Mouse (Mus musculus): ENCODE results near the gene Gm38100.

Gene Gm38100

DNA sequence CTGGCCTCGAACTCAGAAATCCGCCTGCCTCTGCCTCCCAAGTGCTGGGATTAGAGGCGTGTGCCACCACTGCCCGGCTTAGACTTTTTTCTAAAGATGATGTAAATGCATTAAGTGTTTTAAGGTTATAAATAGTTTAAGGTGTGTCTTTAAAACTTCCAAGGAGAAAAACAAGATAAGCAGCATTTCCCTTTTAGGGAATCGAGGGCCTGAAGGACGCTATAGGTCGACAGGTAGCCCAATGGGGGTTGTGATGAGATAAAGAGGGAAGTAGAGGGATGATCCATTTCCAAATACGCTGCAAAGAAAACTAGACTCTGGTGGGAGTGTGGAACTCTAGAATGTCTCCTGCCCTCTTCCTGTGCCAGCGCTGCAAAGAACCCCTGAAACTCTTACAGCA lies at the start of gene Gm38100:
Gm38100 (plus strand) TSS at position 301 of the 400 bp plus-strand sequence.
- no peak for DNase-seq (ENCODE audit: low spot score)

DNA sequence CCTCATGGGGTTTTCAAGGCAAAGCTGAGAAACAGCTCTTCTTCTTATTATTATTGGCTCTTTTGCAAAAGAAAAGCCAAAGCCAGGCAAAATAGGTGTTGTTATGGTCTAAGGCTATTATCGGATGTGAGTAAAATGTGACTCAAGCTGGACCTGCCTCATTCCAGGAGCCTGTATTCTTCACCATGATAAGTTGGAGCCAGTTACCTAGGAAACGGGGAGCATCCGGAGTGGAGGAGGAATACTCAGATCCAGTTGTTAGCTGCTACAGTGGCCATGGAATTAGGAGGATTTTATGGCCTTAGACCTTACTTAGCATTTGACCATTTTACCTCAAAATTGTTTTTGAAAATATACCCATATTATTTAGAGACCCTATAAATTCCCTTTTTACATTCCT lies 49.4 kb upstream of the Gm38100 start:
- DNase-seq (ENCODE audit: low spot score): no peak

DNA sequence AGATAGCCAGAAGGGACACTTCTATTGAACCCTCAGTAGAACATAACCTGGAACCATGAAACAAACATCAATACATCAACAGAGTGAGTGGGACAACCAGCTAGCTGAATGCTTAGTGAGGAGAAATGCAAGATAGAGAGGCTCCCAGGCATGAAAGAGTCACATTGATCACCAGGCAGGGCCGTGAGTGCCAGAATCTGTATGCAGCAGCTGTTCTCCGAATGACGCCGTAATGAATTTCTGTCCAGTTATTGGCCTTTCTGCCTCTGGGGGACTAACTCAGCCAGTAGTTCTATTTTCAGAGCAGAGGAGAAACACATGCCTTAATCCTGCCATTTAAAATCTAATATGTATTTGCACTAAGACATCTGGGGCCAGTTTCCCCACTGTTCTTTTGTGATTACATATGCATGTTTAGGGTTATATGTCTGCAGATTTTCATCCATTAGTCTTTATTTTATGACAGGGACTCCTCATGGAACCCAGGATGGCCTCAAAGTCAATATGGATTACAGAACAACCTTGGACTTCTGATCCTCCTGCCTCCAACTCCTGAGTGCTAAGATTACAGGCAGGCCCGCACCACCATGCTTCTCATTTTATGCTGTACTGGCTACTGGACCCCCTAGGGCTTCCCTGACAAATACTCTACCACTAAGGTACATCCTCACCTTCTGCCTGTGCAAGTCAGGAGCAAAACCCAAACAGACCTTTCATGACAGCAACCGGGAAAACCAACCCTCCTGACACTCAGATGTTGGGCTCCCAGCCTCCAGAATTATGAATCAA lies 47.9 kb upstream of the Gm38100 start:
- no peak for DNase-seq (ENCODE audit: low spot score)

DNA sequence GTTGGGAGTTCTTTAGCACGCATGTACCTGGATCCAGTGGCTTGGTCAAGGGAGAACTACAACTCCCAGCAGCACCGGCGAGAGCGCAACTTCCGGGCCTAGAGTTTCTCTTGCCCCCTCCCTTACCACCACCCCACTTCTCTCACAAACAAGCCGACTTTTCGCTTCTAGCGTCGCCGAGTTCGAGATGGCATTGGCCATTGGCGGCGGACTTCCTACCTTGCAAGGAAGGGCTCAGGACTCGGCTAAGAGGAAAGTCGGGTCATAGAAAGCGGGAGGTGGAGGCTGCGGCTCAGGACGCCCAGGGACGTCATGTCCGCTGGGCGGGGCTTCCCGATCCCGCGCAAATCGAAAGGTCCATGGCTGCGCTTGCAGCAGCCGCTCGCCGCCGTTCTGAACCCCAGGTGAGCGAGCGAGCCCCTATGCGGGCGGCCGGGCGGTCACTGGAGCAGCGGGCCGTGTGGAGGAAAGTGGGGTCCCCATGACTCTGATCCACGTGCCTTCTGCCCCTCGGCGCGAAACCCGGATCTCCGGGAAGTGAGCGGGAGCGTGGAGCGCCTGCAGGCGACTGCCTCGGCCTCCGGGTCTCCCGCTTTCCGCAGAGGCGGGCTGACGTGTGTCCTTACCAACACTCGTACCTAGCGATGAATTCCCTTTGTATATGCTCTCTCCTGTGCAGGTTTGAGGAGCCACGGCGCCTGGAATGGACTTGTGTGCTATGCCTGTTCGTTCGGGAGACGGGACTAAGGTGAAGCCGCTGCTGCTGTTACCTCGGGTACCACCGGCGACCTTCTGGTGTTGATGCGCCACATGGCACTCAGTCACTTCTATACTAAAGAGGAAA lies 39.5 kb upstream of the Gm38100 start, which contains the start of gene Exo1:
Exo1 (plus strand) TSS at position 129 of the 844 bp plus-strand sequence.
- DNase-seq (ENCODE audit: low spot score): peak; percentile 93

DNA sequence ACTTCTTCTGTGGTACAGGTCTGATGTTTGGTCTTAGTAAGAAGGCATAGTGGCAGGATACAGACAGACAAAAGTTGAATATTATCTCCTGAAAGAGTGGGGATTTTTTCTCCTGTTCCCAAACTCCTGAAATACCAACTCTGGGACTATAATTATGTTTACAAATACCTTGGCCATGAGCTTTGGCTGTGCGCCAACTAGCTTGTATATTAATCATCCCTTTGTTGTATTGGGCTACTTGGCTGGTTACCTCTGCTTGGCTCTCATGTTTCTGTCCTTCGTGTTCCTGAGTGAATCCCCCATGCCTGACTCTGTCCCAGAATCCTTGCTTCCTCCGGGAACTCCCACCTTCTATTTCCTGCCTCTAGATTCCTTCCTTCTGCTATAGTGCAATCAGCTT lies 36.7 kb upstream of the Gm38100 start:
- peak; percentile 51 for DNase-seq (ENCODE audit: low spot score)

DNA sequence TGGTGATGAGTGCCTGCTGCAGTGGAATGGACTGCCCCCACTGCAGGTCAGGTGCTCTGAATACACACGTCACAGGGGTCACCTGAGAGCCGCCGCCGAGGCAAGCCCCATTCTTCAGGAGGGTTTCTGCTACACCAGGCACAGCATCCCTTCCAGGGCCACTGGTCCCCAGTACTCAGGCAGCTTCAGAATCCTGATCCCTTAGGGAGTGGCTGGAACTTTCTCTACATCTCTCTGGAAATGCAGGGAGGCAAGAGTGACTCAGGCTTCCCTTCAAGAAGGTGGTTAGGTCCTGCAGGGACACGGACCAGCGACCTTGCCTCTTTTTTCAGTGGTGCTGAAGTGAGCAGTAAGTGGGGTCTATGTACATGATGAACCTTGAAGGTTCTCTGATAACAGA lies 26.9 kb upstream of the Gm38100 start:
- no peak for DNase-seq (ENCODE audit: low spot score)

DNA sequence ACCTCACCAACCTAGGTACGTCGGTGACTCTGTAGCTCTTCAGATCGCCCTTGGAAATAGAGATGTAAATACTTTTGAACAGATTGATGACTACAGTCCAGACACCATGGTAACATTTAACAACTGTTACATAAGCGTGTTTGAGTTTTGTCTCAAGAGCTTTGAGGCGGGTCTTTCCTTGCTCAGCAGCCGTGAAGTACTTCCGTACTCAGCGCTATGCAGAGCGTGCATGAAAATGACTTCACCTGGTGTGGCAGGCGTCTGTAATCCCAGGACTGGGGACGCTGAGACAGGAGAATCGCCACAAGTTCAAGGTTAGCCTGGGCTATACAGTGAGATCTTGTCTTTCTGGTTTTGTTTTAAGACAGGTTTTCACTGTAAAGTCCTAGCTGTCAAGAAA lies 26.4 kb upstream of the Gm38100 start:
- no peak for DNase-seq (ENCODE audit: low spot score)

DNA sequence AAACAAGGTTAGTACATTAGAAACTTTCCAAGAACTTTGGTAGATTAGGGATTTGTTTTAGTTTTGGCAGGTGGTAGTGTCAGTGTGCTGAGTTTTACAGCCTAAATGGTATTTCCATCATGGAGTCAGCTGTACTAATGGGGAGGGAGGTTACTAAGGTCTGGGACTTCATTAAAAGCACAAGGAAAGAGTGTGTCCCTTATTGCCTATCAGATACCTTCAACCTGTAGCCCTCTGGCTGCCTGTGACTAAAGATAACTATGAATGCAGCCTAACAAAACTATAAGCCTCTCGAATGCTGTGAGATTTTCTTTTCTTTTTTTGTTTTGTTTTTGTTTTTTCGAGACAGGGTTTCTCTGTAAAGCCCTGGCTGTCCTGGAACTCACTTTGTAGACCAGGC lies 8.9 kb upstream of the Gm38100 start:
- DNase-seq (ENCODE audit: low spot score): no peak

DNA sequence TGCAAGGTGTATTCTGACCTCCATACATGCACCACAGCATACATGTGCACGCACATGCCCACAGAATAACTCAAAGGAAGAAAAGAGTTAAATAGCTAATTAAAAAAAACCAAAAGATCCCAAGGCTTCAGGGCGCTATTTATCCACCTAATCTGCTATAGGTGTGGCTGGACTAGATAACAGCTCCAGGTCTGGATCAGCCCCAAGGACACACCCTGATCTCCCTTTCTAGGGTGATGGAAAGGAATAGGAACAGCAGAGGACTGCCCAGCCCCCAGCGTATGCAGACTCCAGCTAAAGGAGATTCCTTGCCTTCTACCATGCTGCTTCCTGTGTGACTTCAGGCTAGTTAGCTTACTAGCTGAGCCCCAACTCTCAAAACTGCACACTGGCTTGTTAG lies 8.1 kb upstream of the Gm38100 start:
- DNase-seq (ENCODE audit: low spot score): no peak

DNA sequence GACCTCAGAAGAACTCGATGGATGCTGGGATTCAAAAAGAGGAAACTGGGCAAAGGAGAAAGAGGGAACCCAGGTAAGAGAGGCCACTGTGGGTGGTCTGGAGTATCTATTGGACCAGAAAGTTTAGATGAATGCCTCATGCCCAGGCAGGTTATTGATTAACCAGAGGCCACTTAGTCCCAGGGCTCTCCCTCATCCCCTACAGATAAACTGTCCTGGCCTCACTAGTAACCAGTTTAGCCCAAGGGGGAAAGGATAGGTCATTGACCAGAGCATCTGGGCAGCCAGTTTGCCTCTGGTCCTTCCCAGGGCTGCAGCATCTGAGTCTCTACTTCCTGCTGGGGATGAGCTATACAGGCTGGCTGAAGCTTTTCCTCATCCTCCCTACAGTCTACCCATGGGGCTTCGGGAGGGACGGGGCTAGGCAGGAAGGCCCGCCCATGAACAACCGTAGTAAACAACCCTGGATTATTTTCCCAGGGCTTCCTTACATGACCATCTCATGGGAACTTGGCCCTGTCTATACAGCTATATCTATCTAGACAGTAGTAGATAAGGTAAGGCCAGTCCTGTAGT lies 6.3 kb upstream of the Gm38100 start:
- no peak for DNase-seq (ENCODE audit: low spot score)

DNA sequence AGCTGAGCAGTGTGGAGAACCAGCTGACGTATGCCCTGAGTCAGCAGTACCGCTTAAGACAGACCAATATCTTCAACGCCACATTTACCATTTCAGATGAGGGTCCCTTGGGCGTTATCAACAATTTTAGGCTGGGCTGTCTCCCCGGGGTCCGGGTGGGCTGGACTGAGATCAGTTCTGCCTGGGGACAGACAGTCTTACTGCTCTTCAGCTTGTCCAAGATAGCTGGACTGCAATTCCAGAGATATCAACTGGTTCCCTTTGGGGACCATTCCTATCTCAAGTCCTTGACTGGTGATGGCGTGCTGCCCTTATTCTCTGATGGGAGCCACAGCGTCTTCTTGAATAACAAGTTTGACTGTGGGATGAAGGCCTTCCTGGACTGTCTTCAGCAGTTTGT lies 962 bp downstream of the Gm38100 start:
- no peak for DNase-seq (ENCODE audit: low spot score)

DNA sequence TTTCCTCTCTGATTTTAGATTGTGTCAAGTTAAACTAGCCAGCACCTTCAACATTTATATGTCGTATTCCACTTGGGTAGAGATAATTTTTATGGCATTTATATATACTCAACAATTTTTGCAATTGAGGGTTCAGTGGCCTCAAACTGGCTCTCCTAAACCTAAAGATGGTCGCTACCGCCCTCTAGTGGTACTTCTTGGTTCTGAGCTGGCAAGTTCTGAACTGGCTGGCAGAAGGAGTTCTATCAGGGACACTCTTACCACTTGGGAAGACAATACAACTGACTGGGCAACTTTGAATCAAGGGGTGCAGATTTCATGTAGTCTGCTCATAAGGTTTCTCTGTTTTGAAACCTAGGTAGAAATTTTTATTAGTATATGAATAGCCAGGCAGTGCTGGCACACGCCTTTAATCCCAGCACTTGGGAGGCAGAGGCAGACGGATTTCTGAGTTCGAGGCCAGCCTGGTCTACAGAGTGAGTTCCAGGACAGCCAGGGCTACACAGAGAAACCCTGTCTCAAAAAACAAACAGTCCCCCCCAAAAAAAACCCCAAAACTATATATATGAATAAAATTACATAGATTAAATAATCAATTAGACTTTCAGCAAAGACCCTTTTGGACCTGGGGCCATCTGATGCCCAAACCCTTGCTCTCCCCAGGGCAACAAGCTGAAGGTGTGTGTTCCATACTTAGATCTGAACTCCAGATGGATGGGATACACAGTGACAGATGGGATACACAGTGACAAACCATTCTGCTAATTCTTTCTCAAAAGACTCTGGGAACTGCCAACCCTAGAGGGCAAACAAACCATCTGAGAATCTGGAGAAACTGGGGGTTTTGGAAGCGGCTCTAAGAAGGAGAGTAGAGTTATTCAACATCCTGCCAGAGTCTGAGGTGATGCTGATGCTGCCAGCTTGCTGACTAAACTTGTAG lies 4.0 kb downstream of the Gm38100 start:
- peak; percentile 87 for DNase-seq (ENCODE audit: low spot score)

DNA sequence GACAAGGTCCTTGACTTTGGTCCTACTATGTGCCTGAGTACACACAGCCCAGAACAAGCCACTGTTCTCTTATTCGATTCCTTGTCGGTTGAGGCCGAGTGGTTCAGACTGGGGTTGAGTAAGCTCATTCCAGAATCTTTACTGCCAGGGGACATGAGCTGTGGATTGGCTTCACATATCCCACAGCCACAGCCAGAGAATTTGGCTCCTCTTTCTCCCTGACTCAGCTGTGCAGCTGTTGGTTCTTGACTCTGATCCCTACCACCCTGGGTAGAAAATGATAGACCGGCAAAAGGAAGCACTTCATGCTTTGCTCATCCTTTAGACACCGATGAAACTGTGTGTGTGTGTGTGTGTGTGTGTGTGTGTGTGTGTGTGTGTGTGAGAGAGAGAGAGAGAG lies 11.3 kb downstream of the Gm38100 start:
- DNase-seq (ENCODE audit: low spot score): no peak

DNA sequence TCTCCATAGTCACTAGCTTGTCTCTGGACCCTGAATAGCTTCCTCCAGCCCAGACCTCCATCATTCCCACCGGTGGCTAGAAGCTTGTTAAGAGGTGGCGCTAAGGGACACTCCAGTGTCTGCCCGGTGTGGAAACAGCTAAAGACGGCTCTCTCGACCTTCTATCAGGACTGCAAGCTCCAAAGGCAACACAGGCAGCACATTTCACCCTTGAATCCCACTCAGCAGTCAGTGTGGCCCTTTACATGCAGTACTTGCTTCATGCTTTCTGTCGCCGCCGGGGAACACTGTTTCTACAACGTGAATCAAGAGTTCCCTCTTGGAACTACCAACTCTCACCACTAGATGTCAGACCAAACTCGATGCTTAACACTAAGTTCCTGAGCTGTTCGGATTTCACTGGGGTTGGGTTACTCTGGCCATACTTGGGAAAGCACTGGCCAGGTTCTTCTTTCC lies 16.2 kb downstream of the Gm38100 start:
- peak; percentile 72 for DNase-seq (ENCODE audit: low spot score)

DNA sequence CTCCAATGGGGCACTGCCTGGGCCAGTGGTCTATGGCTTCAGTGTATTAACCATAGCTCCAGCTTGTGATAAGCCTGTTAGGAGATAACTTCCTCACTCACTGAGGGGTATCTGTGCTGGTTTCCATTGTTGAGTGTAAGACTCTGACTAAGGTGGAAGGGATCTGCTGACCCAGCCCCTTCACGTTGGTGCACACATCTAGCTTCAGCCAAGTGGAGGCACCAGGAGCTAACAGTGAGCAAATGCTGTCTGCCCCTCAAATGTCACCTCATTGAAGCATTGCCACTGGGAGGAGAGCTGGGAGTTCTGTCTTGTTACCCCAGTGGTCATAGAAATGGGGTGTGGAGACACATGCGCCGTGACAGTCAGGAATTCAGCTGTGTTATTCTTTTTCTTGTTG lies 18.6 kb downstream of the Gm38100 start:
- no peak for DNase-seq (ENCODE audit: low spot score)

DNA sequence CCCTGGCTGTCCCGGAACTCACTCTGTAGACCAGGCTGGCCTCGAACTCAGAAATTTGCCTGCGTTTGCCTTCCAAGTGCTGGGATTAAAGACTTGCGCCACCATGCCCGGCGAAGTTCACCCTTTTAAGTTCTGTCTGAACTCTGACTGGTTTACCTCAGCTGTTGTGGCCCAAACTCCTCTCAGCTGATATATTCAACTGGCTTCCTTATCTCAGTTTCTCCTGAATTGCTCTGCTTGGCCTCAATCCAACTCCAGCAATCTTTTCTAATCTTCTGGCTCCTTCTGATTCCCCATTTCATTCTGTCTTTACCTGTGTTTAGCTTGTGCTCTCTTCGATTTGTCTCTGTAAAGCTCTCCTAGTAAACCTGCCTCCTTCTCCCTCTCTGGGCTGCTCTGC lies 23.0 kb downstream of the Gm38100 start:
- DNase-seq (ENCODE audit: low spot score): no peak

DNA sequence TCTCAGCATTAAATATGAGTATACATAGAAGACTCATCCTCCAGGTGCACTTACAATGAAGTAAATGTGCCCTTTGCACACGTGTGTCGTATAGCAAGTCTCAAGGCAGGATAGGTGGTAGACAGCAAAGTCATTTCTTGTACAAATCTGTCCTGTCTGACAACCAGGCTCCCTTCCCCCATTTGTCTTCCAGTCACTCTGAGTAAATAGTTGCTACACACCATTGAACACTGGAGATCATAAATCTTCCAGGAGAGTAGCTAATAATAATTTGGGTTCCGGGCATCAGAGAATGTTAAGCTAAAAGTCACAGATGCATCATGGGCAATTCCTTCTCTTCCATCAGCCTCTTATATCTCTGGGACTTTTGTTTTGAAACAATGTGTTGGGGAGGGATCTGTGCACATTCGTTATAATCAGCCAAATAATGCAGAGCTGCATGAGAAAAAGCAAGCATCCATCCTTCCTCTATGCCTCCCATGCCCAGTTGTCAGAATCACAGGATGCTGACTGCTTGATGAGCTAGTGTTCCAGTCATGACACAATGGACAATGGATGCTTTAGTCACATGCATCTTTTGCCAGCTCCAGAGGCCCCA lies 26.7 kb downstream of the Gm38100 start:
- DNase-seq (ENCODE audit: low spot score): no peak

DNA sequence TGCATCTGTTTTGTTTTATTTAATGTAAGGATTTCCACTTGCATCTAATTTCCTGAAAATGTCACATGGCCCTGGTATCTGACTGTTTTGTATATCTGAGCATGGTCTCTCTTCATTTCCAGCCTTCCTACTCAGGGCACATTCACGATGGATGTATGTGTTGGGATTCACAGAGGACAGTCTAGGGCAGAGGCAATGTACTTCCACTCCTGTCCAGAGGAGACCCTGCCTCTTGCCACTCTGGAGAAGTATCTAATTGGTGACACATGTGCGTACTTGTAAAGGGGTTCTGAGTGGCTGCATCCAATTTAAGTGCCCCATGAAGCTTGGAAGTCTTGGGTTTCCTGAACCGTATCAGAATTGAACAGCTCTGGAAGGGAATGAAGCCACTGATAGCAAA lies 30.3 kb downstream of the Gm38100 start:
- no peak for DNase-seq (ENCODE audit: low spot score)

DNA sequence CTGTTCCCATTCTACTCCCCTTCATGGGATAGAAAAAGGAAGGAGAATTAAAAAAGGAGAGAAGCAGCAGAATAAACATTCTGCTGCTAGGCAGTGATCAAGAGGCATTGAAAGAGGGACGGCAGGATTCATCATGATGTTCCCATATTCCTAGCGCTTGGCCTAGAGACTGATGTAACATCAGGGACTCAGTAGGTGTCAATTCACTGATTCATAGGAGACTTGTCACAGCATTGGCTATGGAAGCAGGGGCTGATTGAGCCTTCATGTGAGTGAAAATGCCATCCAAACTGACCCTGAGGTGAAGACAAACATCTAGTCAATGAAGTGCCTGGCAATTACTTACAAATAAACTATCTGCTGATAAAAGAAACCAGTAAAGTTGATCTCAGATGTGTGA lies 30.7 kb downstream of the Gm38100 start:
- no peak for DNase-seq (ENCODE audit: low spot score)

DNA sequence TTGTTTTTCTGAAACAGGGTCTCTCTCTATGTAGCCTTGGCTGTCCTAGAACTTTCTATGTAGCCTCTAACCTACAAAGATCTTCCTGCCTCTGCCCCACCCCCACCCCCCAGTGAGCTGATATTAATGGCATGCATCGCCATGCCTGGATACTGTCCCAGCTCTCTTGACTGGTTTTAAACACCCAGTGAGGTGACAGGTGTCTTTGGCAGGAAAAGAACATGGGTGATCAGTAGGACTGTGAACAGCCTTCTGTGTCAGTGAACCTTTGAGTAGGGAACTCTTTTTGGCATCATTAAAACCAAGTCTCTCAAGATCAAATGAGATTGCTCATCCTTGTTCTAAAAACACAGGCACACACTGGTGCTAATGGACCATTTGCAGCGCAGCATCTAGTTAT lies 41.7 kb downstream of the Gm38100 start:
- DNase-seq (ENCODE audit: low spot score): no peak

DNA sequence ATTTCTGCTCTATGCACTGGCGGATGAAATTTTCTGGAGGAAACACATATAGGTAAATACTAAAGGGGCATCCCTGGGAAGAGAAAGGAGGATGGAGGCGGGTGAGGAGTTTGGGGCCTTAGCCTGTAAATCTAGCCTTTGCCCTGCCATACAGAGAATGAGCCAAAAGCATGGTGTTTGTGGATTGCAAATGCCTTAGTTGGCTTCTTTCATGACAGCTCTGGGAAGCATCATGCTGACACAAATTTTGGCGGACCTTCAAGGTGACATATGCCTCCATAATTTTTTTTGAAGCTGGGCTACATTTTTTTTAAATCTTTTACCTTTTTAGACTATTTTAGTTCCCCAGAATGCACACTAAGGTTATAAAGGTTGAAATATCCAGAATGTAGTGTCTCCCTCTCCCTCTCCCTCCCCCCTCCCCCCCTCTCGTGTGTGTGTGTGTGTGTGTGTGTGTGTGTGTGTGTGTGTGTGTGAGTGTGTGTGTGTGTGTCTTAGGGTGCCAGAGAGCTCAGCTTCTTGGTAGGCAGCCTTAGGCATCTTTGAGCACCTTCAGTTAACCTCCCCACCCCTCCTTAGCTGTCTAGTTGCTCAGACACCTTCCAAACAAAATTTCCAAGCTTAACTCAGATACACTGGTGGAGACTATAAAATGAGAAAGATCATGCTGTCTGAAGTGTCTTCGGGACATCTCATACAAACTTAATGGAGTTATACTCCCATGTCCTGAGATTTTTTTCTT lies 47.0 kb downstream of the Gm38100 start:
- DNase-seq (ENCODE audit: low spot score): no peak
